Mouse (Mus musculus): Measurements from ENCODE around the gene Epha7. TPM values are rescaled to one million over a fixed set of nuclear protein-coding genes. Genes with fewer than 3 reads are reported as not detected.

Gene Epha7
- total and polyA plus RNA-seq, 3 experiments = 0.42 to 3.6 (median 2.3) TPM

DNA sequence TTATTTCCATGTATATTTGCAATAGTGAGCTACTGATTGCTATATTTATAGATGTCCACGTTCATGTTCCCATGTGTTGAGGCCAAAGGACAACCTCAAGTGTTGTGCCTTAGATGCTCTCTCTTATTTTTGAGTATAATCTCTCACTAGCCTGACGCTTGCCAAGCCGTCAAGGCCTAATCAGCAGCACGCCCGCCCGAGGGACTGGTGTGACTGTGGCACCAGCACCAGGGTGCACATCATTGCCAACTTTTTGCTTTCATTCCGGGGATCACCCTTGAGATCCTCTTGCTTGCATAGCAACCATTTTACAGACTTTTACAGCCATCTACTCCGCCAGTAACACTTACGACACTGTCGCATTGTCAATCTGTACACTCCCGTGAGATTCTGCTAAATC, 86.9 kb downstream of the Epha7 start:
- no peak for DNase-seq

- no peak for DNase-seq
Observed at GRCm38 (mm10) chr4:28901496-28901895, 88.6 kb downstream of the Epha7 start.

- no peak for DNase-seq
Observed at GRCm38 (mm10) chr4:28902004-28902704, 89.2 kb downstream of the Epha7 start.

- no peak for DNase-seq
Observed at GRCm38 (mm10) chr4:28906985-28907384, 94.1 kb downstream of the Epha7 start.

DNA sequence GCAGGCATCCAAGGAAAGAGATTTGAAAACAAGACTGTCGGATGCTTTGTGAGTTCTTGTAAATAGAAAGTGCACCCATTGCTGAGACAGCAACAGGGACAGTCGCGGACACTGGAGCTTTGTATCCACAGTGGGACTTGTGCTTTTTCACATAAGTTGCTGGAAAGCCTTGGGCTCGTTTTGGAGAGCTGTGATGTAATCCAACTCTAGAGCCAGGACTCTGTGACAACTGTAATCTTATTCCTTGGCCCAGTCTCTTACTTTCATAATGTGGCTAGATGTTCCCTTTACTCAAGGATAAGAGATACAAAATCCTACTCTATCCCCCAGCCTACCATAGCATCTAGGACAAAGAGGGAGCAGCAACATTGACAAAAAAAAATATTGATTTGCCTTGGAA, 97.2 kb downstream of the Epha7 start:
- DNase-seq = no peak

GRCm38 (mm10) chr4:28912028-28912427, 99.1 kb downstream of the Epha7 start:
- no peak for DNase-seq

GRCm38 (mm10) chr4:28913613-28914012, 100.7 kb downstream of the Epha7 start:
- no peak for DNase-seq

DNA sequence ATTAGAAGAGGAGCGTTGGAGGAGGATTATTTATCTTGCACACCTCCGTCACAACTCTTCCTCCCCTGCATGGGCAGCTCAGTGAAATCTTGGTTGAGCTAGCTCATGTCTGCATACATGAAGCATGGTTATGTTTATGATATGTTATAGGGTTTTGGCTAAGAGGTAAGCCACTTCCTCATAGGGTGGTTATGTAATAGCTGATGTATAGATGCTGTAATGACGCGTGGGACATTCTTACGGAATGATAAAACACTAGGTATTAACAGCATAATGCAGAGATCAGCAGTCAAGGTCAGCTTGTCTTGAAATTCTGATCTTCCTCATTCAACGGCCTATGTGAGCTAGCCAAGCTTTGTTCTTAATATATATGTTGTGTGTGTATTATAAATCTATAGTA, 107.7 kb downstream of the Epha7 start:
- no peak for DNase-seq

DNA sequence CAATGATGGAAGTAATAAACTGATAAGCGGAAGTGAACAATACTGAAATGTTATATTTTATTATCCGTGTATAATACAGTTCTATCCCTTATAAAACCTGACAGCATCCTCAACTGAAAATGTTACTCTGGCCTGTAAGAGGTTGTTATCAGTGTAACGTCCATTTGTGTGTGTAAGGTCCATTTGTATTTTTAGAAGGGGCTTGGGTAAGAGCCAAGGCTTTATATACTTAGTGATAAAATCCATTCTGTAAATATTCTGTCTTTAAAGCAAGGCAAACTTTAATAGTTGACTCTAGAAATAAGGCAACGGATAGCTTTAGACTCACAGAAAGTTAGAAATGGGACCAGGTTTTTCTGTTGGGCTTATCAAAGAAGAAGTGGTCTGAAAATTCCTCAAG, 113.1 kb downstream of the Epha7 start:
- no peak for DNase-seq

DNA sequence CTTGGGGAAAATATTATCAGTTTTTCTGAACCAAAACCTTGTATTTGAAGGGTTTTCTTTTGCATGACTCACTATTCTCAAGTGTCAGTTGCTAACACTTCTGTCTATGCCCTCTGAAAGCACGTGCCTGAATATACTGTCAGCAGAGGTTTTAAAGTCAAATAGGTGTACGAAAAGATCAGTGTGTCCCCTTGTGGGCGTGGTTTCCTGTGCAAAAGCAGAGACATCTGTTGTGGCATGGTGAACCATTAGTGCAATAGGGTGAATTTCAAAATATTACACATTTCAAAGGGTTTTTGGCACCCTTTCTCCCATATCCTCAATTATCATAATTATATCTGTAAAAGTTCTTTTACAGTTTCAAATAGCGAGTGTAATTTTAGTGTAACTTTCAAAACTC, 120.5 kb downstream of the Epha7 start:
- no peak for DNase-seq

DNA sequence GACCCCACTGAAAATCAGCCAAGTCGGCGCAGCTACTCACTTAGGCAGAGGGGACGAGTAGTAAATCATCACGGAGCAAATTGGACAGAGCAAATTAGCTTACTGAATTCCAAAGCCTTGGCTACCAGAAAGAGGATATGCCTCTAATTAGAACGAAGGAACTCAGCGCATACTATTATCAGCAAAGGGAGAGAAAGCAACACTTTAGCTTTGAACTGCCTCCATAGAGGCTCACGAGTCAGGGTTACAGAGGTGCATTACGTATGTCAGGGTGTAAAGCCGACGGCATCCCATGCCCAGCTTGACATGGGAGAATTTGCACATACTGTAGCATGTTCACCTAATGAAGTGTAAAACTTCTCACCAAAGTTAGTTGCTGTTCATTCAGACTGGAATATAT, 121.9 kb downstream of the Epha7 start:
- no peak for DNase-seq

DNA sequence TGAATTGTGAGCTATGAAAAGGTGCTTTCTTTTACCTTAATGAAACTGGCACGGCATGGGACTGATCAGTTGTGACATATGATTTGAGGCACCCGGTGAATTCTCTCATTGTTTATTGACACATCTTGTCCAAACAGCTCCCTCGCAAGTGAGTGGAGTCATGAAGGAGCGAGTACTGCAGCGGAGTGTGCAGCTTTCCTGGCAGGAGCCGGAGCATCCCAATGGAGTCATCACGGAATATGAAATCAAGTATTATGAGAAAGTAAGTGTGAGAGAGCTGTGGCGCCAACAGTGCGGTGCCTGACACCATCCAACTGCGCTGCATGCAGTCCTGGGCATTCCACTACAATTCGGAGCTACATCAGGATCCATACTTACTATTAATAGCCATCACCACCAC, 122.6 kb downstream of the Epha7 start:
- DNase-seq = no peak

DNA sequence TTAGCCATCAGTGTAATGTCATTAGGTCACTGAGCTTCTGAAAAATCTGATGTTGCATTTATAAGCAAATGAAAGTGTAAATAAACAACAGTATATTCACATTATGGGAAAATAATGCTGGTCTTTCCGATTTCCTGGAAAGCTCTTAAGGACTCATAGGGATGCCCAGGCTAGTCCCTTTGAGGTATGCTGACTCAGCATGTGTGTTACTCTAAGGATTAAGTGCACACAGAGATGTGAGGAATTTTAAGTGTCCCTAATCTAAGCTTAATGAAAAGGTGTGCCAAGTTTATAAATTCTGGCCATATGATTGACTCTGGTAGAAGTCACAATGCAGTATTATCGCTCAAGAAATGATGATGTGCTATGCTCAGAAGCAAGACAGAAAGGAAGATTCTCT, 127.8 kb downstream of the Epha7 start:
- DNase-seq = no peak

- no peak for DNase-seq
Observed at GRCm38 (mm10) chr4:28944237-28944636, 131.3 kb downstream of the Epha7 start.

GRCm38 (mm10) chr4:28960889-28961560, 148.1 kb downstream of the Epha7 start:
- DNase-seq = no peak

DNA sequence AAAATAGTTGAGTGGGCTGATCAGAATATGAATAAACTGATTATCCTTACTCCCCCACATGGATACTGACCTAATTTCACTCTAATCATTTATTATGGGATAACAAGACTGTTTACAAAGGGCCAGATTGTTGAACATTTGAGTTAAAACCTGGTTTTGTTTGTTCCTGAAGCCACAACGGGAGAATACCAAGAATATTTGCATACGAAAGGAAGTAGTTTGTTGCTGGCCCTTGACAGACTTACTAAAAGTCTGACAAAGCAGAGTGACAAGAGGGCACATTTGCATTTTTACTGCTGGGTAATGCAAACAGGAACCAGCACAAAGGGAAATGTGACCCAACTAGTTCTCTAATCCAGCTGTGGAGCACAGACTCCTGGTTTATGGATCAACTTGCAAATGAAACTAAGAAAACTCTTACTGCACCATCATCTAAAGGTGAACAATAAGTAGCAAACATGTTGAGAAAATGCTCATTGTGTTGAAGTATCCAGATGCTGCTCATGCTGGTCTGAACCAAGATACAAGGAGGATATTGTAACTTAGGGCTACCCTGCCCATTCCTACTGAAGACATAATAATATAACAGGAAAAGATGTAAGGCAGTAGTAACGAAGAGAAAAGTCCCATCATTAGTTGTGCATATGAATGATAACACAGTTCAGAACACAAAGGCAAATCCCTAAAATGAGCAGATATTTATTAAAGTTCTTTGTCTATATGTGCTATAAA, 154.8 kb downstream of the Epha7 start:
- DNase-seq = no peak

- DNase-seq = no peak
Observed at GRCm38 (mm10) chr4:28998462-28999286, 185.7 kb downstream of the Epha7 start.

- DNase-seq = no peak
Observed at GRCm38 (mm10) chr4:28999287-28999595, 186.3 kb downstream of the Epha7 start.

DNA sequence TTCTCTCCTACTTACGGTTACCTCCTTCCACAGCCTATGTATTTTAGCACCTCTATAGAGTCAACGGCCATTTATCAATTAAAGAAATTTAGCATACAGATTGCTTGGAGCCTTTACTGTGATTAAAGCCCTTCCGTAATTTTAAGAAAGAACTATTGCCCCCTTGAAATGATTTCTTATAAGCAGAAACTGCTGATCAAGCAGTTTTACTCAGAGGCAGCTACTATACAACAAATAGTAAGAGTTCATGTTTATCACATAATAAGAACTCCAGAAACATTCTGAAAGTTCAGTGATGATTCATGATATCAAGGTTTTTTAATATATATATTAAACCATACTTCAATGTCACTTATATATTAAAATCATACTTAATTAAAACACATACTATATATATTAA, 197.4 kb downstream of the Epha7 start:
- DNase-seq = no peak

All from adrenal gland, adult 2 months (tissue).